Mouse (Mus musculus): ENCODE results near the gene Fam43b.

GRCm38 (mm10) chr4:138379091-138379840 lies 17.1 kb downstream of the Fam43b start:
- TF ChIP-seq ZNF384 (IDR thresholded peaks at IDR 0.05; ENCODE audit: low read depth, low read length) (no peak), MAFK (IDR thresholded peaks at IDR 0.05; ENCODE audit: insufficient read depth, low read depth, low read length) (peak; percentile 87), CHD2 (IDR thresholded peaks at IDR 0.05; ENCODE audit: low read depth, low read length) (no peak), HCFC1 (IDR thresholded peaks at IDR 0.05; ENCODE audit: borderline replicate concordance, insufficient read depth, low read length) (no peak)
